Mouse (Mus musculus) cerebellum, postnatal 25 days (tissue): Measurements from ENCODE around the gene Rarres2.

ENCODE experiments used
- DNase-seq, 2 experiments: peaks; one replicate each; pipeline ENCODE4 v3.0.0; 2021; ENCODE audit warnings: mixed read lengths in 2 of 2

Rarres2 gene

GRCm38 (mm10) chr6:48572572-48573061, at the start of gene Rarres2:
TSS of gene Rarres2 (minus strand) at chr6:48572789.
- no peak for DNase-seq

- DNase-seq = no peak
Measured at GRCm38 (mm10) chr6:48620031-48620430, 47.4 kb upstream of the Rarres2 start.

GRCm38 (mm10) chr6:48614756-48615155, 42.2 kb upstream of the Rarres2 start:
- DNase-seq = no peak

GRCm38 (mm10) chr6:48613464-48613863, 40.9 kb upstream of the Rarres2 start:
- DNase-seq = no peak

- no peak for DNase-seq
Measured at GRCm38 (mm10) chr6:48610657-48611056, 38.1 kb upstream of the Rarres2 start.

GRCm38 (mm10) chr6:48609512-48609911, 36.9 kb upstream of the Rarres2 start:
- peak; percentile 38 to 50 for DNase-seq

- no peak for DNase-seq
Measured at GRCm38 (mm10) chr6:48608124-48608523, 35.5 kb upstream of the Rarres2 start.

- DNase-seq = peak in 1 of 2 experiments; percentile 64
Measured at GRCm38 (mm10) chr6:48602080-48602741, 29.6 kb upstream of the Rarres2 start.

- peak; percentile 99 for DNase-seq
Measured at GRCm38 (mm10) chr6:48601271-48602079, 28.9 kb upstream of the Rarres2 start, which contains the start of gene Zfp775. TSS of gene Zfp775 (plus strand) at chr6:48602063.

GRCm38 (mm10) chr6:48600594-48600993, 28.0 kb upstream of the Rarres2 start:
- DNase-seq = no peak

GRCm38 (mm10) chr6:48597233-48597625, 24.6 kb upstream of the Rarres2 start:
- no peak for DNase-seq

GRCm38 (mm10) chr6:48596545-48597232, 24.1 kb upstream of the Rarres2 start:
- peak in 1 of 2 experiments; percentile 27 for DNase-seq

- peak; percentile 40 to 59 for DNase-seq
Measured at GRCm38 (mm10) chr6:48595278-48595677, 22.7 kb upstream of the Rarres2 start.

- DNase-seq = no peak
Measured at GRCm38 (mm10) chr6:48594043-48594738, 21.6 kb upstream of the Rarres2 start.

GRCm38 (mm10) chr6:48593158-48594042, 20.8 kb upstream of the Rarres2 start, which contains the start of the genes Repin1 and Gm44965:
TSS of gene Repin1 (plus strand) at chr6:48593883.
TSS of gene Gm44965 (plus strand) at chr6:48593941.
- peak; percentile 99 for DNase-seq

- DNase-seq = no peak
Measured at GRCm38 (mm10) chr6:48591871-48592270, 19.3 kb upstream of the Rarres2 start.

- DNase-seq = no peak
Measured at GRCm38 (mm10) chr6:48591221-48591845, 18.7 kb upstream of the Rarres2 start.

GRCm38 (mm10) chr6:48589194-48589750, 16.7 kb upstream of the Rarres2 start, which contains the start of gene Gm45021:
TSS of gene Gm45021 (plus strand) at chr6:48589610.
- no peak for DNase-seq

- DNase-seq = peak; percentile 35 to 60
Measured at GRCm38 (mm10) chr6:48582037-48582436, 9.4 kb upstream of the Rarres2 start.

- no peak for DNase-seq
Measured at GRCm38 (mm10) chr6:48581257-48581656, 8.7 kb upstream of the Rarres2 start.
